Mouse (Mus musculus) brain, adult 2 months (tissue): ENCODE measurements at regions not wholly inside any gene's neighbourhood (a gene's known extent, or its start where the extent isn't known, plus 50 kb on each side); places are given as distances from the start of the nearest gene placed in this dataset.

Experiments
- DNase-seq: peaks from one replicate; pipeline ENCODE4 v3.0.0; 2011; ENCODE audit warnings: low read depth, low spot score

DNA sequence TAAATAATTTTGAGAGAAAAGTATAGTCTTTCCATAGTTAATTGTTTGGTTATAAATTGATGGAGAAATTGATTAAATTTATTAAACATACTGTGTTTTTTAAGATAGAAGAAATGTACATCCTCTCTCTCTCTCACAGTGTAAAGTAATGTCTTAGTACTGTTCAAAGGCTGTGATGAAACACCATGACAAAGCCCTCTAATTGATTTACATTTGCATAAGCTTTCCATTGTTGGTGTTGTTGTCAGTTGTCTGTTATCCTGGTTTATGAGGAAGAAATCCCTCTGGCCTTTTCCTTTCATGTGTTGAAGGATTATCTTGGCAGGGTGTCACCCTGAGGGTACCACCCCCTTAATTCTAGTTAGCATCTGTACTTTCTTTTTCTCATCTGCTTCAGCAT lies 207.2 kb upstream of the Dmd start:
- DNase-seq = no peak

DNA sequence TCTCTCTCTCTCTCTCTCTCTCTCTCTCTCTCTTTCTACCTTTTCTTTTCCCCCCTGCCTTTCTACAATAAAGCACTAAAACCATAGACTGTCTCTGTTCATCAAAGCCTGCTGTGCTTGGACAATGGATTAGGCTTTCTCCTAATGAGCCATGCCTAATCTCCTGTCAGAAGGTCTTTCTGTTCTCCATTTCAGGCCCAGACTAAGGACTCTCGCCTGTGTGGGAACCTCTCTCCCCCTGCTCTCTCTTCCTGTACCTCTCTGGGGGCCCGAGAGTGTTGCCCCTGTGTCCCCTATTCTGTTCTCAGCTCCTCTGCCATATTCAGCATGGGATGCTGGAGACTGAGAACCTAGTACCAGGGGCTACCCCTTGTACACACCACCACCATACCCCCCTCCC lies 184.5 kb upstream of the Dmd start:
- DNase-seq = no peak

DNA sequence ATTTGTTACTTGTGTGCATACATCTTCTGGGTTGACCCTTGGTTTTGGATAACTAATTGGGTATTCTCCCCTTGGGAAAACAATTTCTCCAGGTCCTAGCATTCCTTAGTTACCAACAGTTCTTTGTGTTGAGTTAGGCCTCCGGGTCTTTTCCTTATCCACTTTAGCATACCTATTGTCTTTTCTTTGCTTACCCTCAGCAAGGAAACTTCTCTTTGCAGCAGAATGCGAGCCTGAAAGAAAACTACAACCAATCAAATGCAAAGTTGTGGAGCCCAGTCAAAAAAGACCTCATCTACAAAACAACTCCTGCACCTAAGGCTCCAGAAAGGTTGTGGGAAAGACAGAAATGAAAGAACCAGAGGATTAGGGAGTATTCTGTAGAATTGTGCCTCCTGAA lies 139.5 kb upstream of the Dmd start:
- DNase-seq = no peak

DNA sequence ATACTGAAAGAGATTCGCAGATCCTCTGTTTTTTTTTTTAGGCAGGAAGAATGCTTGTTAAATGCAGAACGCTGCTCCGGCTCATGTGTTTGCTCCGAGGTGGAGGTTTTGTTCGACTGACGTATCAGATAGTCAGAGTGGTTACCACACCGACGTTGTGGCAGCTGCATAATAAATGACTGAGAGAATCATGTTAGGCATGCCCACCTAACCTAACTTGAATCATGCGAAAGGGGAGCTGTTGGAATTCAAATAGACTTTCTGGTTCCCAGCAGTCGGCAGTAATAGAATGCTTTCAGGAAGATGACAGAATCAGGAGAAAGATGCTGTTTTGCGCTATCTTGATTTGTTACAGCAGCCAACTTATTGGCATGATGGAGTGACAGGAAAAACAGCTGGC lies 134.1 kb upstream of the Dmd start:
- DNase-seq = peak; percentile 69

DNA sequence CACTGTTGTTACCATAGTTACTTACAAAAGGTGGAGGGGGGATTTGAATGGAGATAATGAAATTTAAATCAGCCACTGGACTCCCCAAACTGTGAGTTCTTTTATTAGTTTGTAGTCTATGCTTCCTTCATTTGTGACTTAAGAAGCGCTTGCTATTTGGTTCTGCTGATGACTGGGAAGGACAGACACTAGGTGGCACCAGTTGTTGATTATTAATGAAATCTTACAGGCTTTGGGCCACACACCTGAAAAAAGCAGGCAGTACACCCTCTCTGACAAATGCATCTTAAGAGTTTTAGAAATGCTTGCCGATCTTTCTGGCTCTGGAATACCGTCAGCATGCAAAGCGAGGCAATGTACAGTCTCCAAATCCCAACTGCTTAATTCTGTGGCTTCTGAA lies 131.6 kb upstream of the Dmd start:
- DNase-seq = peak; percentile 74

DNA sequence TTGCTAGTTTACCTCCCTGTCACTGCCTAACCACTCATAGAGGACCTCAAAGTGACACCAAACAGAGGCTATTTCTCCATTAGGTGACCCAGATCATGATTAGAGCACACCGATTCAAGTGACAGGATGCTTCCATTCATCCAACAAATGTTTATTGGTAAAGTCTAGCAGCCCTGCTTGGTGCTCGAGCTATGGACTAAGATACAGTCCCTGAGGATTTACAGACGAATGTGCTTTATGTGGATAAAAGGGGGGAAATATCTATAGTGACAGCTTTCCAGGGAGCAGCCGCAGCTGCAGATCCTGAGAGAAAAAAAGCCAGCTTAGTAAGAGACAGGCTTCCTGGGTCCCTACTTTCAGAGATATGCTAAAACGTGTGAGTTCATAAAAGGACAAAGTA lies 125.1 kb upstream of the Dmd start:
- no peak for DNase-seq

DNA sequence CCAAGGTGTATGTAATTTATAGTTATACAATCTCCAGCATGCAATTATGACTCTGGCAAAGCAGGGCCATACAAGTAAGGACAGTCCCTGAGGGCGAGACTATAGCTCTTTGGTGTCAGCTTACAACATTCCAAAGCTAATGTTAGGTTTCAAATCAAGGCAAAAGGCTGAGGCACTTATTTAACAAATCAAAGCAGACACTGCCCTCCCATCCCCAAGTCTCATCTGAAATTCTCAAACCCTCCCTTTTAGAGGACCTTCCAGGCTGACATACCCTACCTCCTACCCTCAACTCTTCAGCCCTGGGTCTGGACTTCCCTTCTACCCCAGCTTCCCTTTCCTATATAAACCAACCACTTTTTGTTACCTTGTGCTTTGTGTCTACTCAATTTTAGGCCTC lies 82.6 kb upstream of the Dmd start:
- no peak for DNase-seq
